Mouse (Mus musculus) midbrain, embryonic 12.5 days (tissue): ENCODE measurements around the gene Hba-a2. TPM values are rescaled to one million over a fixed set of nuclear protein-coding genes. Genes with fewer than 3 reads are reported as not detected.
"Not testable (repeated sequence)": the region's sequence is repeated elsewhere in the genome, so short reads cannot be mapped to it uniquely, and the experiment has no call there.

Source experiments
- ATAC-seq: fragments of 200-750 bp; cut with Nextera tagmentation; 2 replicates; pipeline ENCODE4 v1.8.0; 2017; ENCODE audit warnings: low read depth, moderate TSS enrichment, moderate library complexity; ENCODE audit not compliant: low FRiP score
- H3K27ac ChIP-seq: fragments of 300-500 bp; sonication (generic); replicated peaks from 2 replicates; pipeline ENCODE4 v1.5.1; 2016; ENCODE audit warnings: mild to moderate bottlenecking
- H3K27me3 ChIP-seq: fragments of 300-500 bp; sonication (generic); 2 replicates; pipeline ENCODE4 v1.6.1; 2016; ENCODE audit warnings: mild to moderate bottlenecking
- H3K36me3 ChIP-seq: fragments of 300-500 bp; sonication (generic); 2 replicates; pipeline ENCODE4 v1.6.1; 2016
- H3K4me1 ChIP-seq: fragments of 300-500 bp; sonication (generic); 2 replicates; pipeline ENCODE4 v1.6.1; 2016
- H3K4me2 ChIP-seq: fragments of 300-500 bp; sonication (generic); replicated peaks from 2 replicates; pipeline ENCODE4 v1.6.1; 2016; ENCODE audit warnings: mild to moderate bottlenecking, moderate library complexity
- H3K4me3 ChIP-seq: fragments of 300-500 bp; sonication (generic); 2 replicates; pipeline ENCODE4 v1.5.1; 2016; ENCODE audit warnings: mild to moderate bottlenecking
- H3K9ac ChIP-seq: fragments of 300-500 bp; sonication (generic); replicated peaks from 2 replicates; pipeline ENCODE4 v1.6.1; 2016; ENCODE audit warnings: mild to moderate bottlenecking, moderate library complexity
- H3K9me3 ChIP-seq: fragments of 300-500 bp; sonication (generic); 2 replicates; pipeline ENCODE4 v1.6.1; 2016; ENCODE audit warnings: mild to moderate bottlenecking
- WGBS: fragments of 180-500 bp; shearing (Covaris S2); methylation state at CpG from one replicate; pipeline ENCODE4 v1.1.7; 2016; 5-methylcytosine and 5-hydroxymethylcytosine counted together
- polyA plus RNA-seq: library from polyadenylated mRNA; unstranded; fragments of >200 nt; fragmentation: Nextera tagmentation; extraction: Ambion mirVana; gene quantifications from 2 replicates; pipeline ENCODE4 v1.2.1, GENCODE M21; 2016

Gene Hba-a2
- polyA plus RNA-seq, 1 experiment from 2014 or later: 7,278 TPM

- Histone ChIP-seq H3K4me1 (peaks cover 14% of the 10 kb centered on the region), H3K9ac (peak within 1 kb of the TSS; percentile 93), H3K27me3 (peaks cover 14% of the 10 kb centered on the region; the same call in 1 of the 2 replicates), H3K27ac (peak within 1 kb of the TSS; percentile 97), H3K4me3 (peak within 1 kb of the TSS; percentile 81), H3K4me2 (peak within 1 kb of the TSS; percentile 63), H3K9me3 (no peaks in the 10 kb centered on the region), H3K36me3 (peaks cover 5% of the 10 kb centered on the region; the same call in 1 of the 2 replicates)
- ATAC-seq: peak; percentile 99
- under 1% methylated on average over 54 of the region's 54 CpGs for WGBS
These were observed 29.0 kb upstream of the Hba-a2 start, which contains the start of gene Nprl3 for GRCm38 (mm10) chr11:32267188-32267884. Nprl3 (minus strand) TSS chr11:32267707.

- no peaks in the 10 kb centered on the region for H3K9me3 ChIP-seq
- peak overlapping the region; percentile 93 for H3K9ac ChIP-seq
- peak overlapping the region; percentile 63 for H3K4me2 ChIP-seq
- H3K36me3 ChIP-seq: no peaks in the 10 kb centered on the region
- peaks cover 14% of the 10 kb centered on the region for H3K4me1 ChIP-seq
- peaks cover 14% of the 10 kb centered on the region; the same call in 1 of the 2 replicates for H3K27me3 ChIP-seq
- H3K4me3 ChIP-seq: peak overlapping the region; percentile 81
- peak overlapping the region; percentile 97 for H3K27ac ChIP-seq
- ATAC-seq: peak; percentile 42
- 26% methylated on average over 5 of the region's 5 CpGs for WGBS
These were observed 28.3 kb upstream of the Hba-a2 start for GRCm38 (mm10) chr11:32267964-32268363.

- Histone ChIP-seq H3K9me3 (no peaks in the 10 kb centered on the region), H3K36me3 (no peaks in the 10 kb centered on the region), H3K9ac (no peak overlapping the region), H3K4me3 (no peak overlapping the region), H3K4me1 (peaks cover 14% of the 10 kb centered on the region), H3K27ac (no peak overlapping the region), H3K4me2 (no peak overlapping the region), H3K27me3 (peaks cover 14% of the 10 kb centered on the region; the same call in 1 of the 2 replicates)
- WGBS: 80% methylated on average over 5 of the region's 5 CpGs
- ATAC-seq: no peak
These were observed 27.3 kb upstream of the Hba-a2 start for GRCm38 (mm10) chr11:32268952-32269351.

GRCm38 (mm10) chr11:32271178-32271577 lies 25.1 kb upstream of the Hba-a2 start:
- H3K4me2 ChIP-seq: no peak overlapping the region
- peaks cover 10% of the 10 kb centered on the region for H3K4me1 ChIP-seq
- no peak overlapping the region for H3K27ac ChIP-seq
- H3K4me3 ChIP-seq: no peak overlapping the region
- no peaks in the 10 kb centered on the region for H3K9me3 ChIP-seq
- H3K9ac ChIP-seq: no peak overlapping the region
- ATAC-seq: no peak
- no peaks in the 10 kb centered on the region for H3K36me3 ChIP-seq
- H3K27me3 ChIP-seq: peaks cover 14% of the 10 kb centered on the region; the same call in 1 of the 2 replicates
- 50% methylated on average over 4 of the region's 4 CpGs for WGBS

GRCm38 (mm10) chr11:32276347-32276746 lies 19.9 kb upstream of the Hba-a2 start, which contains the start of gene Hba-x:
Hba-x (plus strand) TSS chr11:32276400.
- WGBS: 73% methylated on average over 3 of the region's 3 CpGs

GRCm38 (mm10) chr11:32277736-32278457 lies 18.4 kb upstream of the Hba-a2 start:
- 79% methylated on average over 21 of the region's 21 CpGs for WGBS
- Histone ChIP-seq H3K27me3 (peaks cover 9% of the 10 kb centered on the region), H3K9ac (no peak overlapping the region), H3K36me3 (no peaks in the 10 kb centered on the region), H3K4me1 (no peaks in the 10 kb centered on the region), H3K9me3 (no peaks in the 10 kb centered on the region), H3K4me2 (no peak overlapping the region), H3K27ac (no peak overlapping the region), H3K4me3 (no peak overlapping the region)
- ATAC-seq: no peak

More at GRCm38 (mm10) chr11:32276347-32276746, 19.9 kb upstream of the Hba-a2 start, which contains the start of gene Hba-x:
- Histone ChIP-seq H3K9ac (no peak within 1 kb of the TSS), H3K4me3 (no peak within 1 kb of the TSS), H3K27me3 (peaks cover 8% of the 10 kb centered on the region), H3K27ac (no peak within 1 kb of the TSS), H3K4me2 (no peak within 1 kb of the TSS), H3K9me3 (no peaks in the 10 kb centered on the region), H3K4me1 (no peaks in the 10 kb centered on the region), H3K36me3 (no peaks in the 10 kb centered on the region)
- ATAC-seq: no peak

- Histone ChIP-seq H3K27ac (no peak overlapping the region), H3K4me1 (no peaks in the 10 kb centered on the region), H3K4me3 (no peak overlapping the region), H3K27me3 (peaks cover 9% of the 10 kb centered on the region), H3K4me2 (no peak overlapping the region), H3K9me3 (no peaks in the 10 kb centered on the region), H3K9ac (no peak overlapping the region), H3K36me3 (no peaks in the 10 kb centered on the region)
- no peak for ATAC-seq
- 81% methylated on average over 12 of the region's 12 CpGs for WGBS
These were observed 17.8 kb upstream of the Hba-a2 start for GRCm38 (mm10) chr11:32278458-32278957.

GRCm38 (mm10) chr11:32280646-32281045 lies 15.6 kb upstream of the Hba-a2 start:
- Histone ChIP-seq H3K36me3 (no peaks in the 10 kb centered on the region), H3K27ac (no peak overlapping the region), H3K9me3 (no peaks in the 10 kb centered on the region), H3K4me2 (no peak overlapping the region), H3K4me1 (no peaks in the 10 kb centered on the region), H3K9ac (no peak overlapping the region), H3K4me3 (no peak overlapping the region), H3K27me3 (peaks cover 9% of the 10 kb centered on the region)
- 79% methylated on average over 2 of the region's 2 CpGs for WGBS
- no peak for ATAC-seq

GRCm38 (mm10) chr11:32281416-32282144 lies 14.7 kb upstream of the Hba-a2 start:
- 80% methylated on average over 1 of the region's 1 CpGs for WGBS
- no peak overlapping the region for H3K9ac ChIP-seq
- H3K4me3 ChIP-seq: no peak overlapping the region
- H3K4me2 ChIP-seq: no peak overlapping the region
- H3K27me3 ChIP-seq: peaks cover 9% of the 10 kb centered on the region
- H3K9me3 ChIP-seq: no peaks in the 10 kb centered on the region
- H3K4me1 ChIP-seq: no peaks in the 10 kb centered on the region
- no peak overlapping the region for H3K27ac ChIP-seq
- ATAC-seq: no peak
- H3K36me3 ChIP-seq: no peaks in the 10 kb centered on the region

- not testable (repeated sequence) for H3K9ac ChIP-seq, H3K27ac ChIP-seq, H3K36me3 ChIP-seq, H3K9me3 ChIP-seq, H3K4me2 ChIP-seq, H3K4me1 ChIP-seq, ATAC-seq, H3K4me3 ChIP-seq
- 50% methylated on average over 1 of the region's 5 CpGs for WGBS
- H3K27me3 ChIP-seq: peaks cover 16% of the 10 kb centered on the region
These were observed 13.1 kb upstream of the Hba-a2 start, which contains the start of gene Hba-a1 for GRCm38 (mm10) chr11:32283091-32283777. Hba-a1 (plus strand) TSS chr11:32283511.

GRCm38 (mm10) chr11:32284582-32284981 lies 11.7 kb upstream of the Hba-a2 start:
- not testable (repeated sequence) for H3K4me1 ChIP-seq, H3K4me3 ChIP-seq, H3K4me2 ChIP-seq, H3K27ac ChIP-seq, ATAC-seq, H3K9me3 ChIP-seq, H3K9ac ChIP-seq, H3K36me3 ChIP-seq
- WGBS: 80% methylated on average over 2 of the region's 2 CpGs
- peaks cover 20% of the 10 kb centered on the region for H3K27me3 ChIP-seq
